Mouse (Mus musculus) G1E (cell line): ENCODE results near the gene Pald1.

Experiments
- CTCF ChIP-seq: IDR thresholded peaks from 2 replicates; pipeline ENCODE4 v1.5.1; 2012; ENCODE audit warnings: low read depth, low read length, inconsistent platforms, mixed read lengths
- GATA1 ChIP-seq: IDR thresholded peaks from 2 replicates; pipeline ENCODE4 v1.6.1; 2012; ENCODE audit warnings: borderline replicate concordance, low read length, inconsistent platforms, mixed read lengths
- GATA2 ChIP-seq: IDR thresholded peaks from 2 replicates; pipeline ENCODE4 v1.6.1; 2012; ENCODE audit warnings: low read depth, low read length, inconsistent platforms, borderline replicate concordance
- POLR2AphosphoS5 ChIP-seq: IDR thresholded peaks from 2 replicates; pipeline ENCODE4 v1.6.1; 2012; ENCODE audit warnings: low read depth, low read length, inconsistent platforms; ENCODE audit not compliant: insufficient replicate concordance
- TAL1 ChIP-seq: conservative IDR thresholded peaks from 2 replicates; pipeline ENCODE4 v1.6.1; 2012; ENCODE audit warnings: low read depth, low read length, inconsistent platforms, mixed read lengths

DNA sequence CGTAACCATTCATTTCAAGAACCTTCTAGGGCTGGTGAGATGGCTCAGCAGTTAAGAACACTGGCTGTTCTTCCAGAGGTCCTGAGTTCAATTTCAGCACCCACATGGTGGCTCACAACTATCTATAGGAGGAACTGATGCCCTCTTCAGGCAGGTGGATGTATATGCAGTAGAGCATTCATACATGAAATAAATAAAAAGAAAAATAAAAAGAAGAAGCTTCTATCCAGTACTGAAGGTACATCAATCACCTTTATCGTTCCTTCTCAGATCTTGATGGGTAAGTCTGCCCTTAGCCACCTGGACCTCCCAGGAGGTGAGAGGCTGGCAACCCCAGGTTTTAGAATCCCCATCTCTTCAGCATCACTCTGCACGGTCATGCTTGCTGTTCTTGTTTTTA, 31.9 kb upstream of the Pald1 start:
- TF ChIP-seq CTCF (no peak), GATA1 (no peak), TAL1 (no peak), POLR2AphosphoS5 (no peak), GATA2 (no peak)
